Mouse (Mus musculus): Measurements from ENCODE around the gene Arpc3. TPM values are rescaled to one million over a fixed set of nuclear protein-coding genes. Genes with fewer than 3 reads are reported as not detected.
A peak's percentile ranks its signal among the peaks of the same experiment; 100 is the strongest.

Arpc3 gene
- 54.1 and 62.3 TPM in 2 replicates for polyA plus RNA-seq (2014; fragmentation: Nextera tagmentation; extraction: Ambion mirVana)

DNA sequence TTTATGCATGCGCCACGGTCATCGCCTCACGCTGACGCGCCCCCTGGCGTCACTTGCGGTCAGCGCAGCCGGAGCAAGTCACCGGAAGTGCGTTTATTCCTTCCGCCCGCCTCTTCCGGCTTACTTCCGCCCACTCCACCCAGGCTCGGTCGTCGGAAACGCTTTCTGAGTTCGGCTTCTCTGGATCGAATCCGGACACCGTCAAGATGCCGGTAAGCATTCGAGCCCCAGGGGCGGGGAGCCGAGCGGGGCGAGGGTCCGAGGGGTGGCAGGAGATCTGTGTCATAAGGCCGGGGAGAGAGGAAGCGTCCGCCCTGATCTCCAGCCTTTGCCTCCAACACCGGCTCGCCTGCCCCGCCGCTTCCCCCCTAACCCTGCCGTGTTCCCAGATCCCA, at the start of gene Arpc3:
TSS of gene Arpc3 (plus strand) at position 93 of the 395 bp plus-strand sequence.
- Histone ChIP-seq H3K4me3 (ENCODE audit: low read depth, low read length) (peak within 1 kb of the TSS; percentile 82), H3K4me1 (ENCODE audit: control insufficient read depth, insufficient read depth, low read length) (peaks cover 3% of the 10 kb centered on the region; the same call in 1 of the 2 replicates), H3K9me3 (replicated peaks; ENCODE audit: control insufficient read depth, low read length) (no peaks in the 10 kb centered on the region), H3K4me2 (ENCODE audit: low read depth, low read length) (peak within 1 kb of the TSS; percentile 82), H3K27ac (replicated peaks; ENCODE audit: low read depth, low read length) (no peak within 1 kb of the TSS), H3K36me3 (replicated peaks; ENCODE audit: control insufficient read depth, insufficient read depth, low read depth, low read length) (peaks cover 2% of the 10 kb centered on the region), H3K9ac (replicated peaks; ENCODE audit: low read length) (peak within 1 kb of the TSS; percentile 77), H3K27me3 (ENCODE audit: control insufficient read depth, insufficient read depth, low read length) (no peaks in the 10 kb centered on the region)
- peak; percentile 87 for ATAC-seq (replicated peaks; ENCODE audit: insufficient number of reproducible peaks, low FRiP score, low TSS enrichment, low read depth)
- under 1% methylated on average over 39 of the region's 39 CpGs for WGBS
- peak; percentile 92 for DNase-seq (ENCODE audit: low spot score)

DNA sequence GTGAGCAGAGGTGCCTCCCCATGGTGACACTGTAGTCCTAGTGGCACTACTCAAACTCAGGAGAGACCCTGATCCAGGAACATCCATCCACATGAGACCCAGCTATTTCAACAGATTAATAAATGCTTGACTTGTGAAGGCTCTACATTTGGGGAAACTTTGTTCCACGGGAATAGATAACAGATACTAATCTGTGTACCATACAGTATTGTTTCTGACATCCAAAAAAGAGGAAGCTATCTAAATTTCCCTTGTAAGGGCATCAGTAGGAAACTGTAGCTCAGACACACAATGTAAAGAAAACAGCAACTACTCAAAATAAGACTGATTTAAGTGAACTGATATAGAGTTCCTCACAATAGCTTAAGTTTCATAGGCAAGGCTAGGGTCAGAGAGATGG, 48.8 kb upstream of the Arpc3 start:
- ATAC-seq (replicated peaks; ENCODE audit: insufficient number of reproducible peaks, low FRiP score, low TSS enrichment, low read depth) (no peak), DNase-seq (ENCODE audit: low spot score) (no peak)
- WGBS = 85% methylated on average over 1 of the region's 1 CpGs
- H3K4me1 ChIP-seq (ENCODE audit: control insufficient read depth, insufficient read depth, low read length) = no peaks in the 10 kb centered on the region
- H3K27ac ChIP-seq (replicated peaks; ENCODE audit: low read depth, low read length) = no peak overlapping the region
- H3K9ac ChIP-seq (replicated peaks; ENCODE audit: low read length) = no peak overlapping the region
- no peak overlapping the region for H3K4me2 ChIP-seq (ENCODE audit: low read depth, low read length)
- no peaks in the 10 kb centered on the region for H3K36me3 ChIP-seq (replicated peaks; ENCODE audit: control insufficient read depth, insufficient read depth, low read depth, low read length)
- no peak overlapping the region for H3K4me3 ChIP-seq (ENCODE audit: low read depth, low read length)
- H3K9me3 ChIP-seq (replicated peaks; ENCODE audit: control insufficient read depth, low read length) = no peaks in the 10 kb centered on the region
- no peaks in the 10 kb centered on the region for H3K27me3 ChIP-seq (ENCODE audit: control insufficient read depth, insufficient read depth, low read length)

DNA sequence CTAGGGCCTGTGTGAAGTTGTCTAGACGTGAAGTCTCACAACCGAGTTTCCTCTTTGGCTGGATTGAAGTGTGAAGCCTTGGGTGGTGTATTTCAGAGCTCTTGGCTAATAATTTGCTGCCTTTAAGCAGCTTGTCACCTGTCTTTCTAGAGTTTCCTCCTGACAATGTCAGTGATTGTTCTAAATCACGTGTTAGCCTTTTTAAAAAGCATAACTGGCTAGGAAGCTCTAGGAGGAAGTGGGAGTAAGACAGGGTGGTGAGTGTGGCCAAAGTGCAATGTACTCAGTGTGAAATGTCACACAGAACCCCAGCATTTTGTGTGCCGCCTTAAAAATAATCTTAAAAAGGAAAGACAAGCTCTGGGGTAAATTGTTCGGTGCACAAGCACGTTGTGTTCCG, 47.9 kb upstream of the Arpc3 start:
- Histone ChIP-seq H3K4me2 (ENCODE audit: low read depth, low read length) (no peak overlapping the region), H3K4me1 (ENCODE audit: control insufficient read depth, insufficient read depth, low read length) (no peaks in the 10 kb centered on the region), H3K4me3 (ENCODE audit: low read depth, low read length) (no peak overlapping the region), H3K9me3 (replicated peaks; ENCODE audit: control insufficient read depth, low read length) (no peaks in the 10 kb centered on the region), H3K27me3 (ENCODE audit: control insufficient read depth, insufficient read depth, low read length) (no peaks in the 10 kb centered on the region), H3K9ac (replicated peaks; ENCODE audit: low read length) (no peak overlapping the region), H3K27ac (replicated peaks; ENCODE audit: low read depth, low read length) (no peak overlapping the region), H3K36me3 (replicated peaks; ENCODE audit: control insufficient read depth, insufficient read depth, low read depth, low read length) (no peaks in the 10 kb centered on the region)
- DNase-seq (ENCODE audit: low spot score) = no peak
- WGBS = 54% methylated on average over 7 of the region's 7 CpGs
- ATAC-seq (replicated peaks; ENCODE audit: insufficient number of reproducible peaks, low FRiP score, low TSS enrichment, low read depth) = no peak

DNA sequence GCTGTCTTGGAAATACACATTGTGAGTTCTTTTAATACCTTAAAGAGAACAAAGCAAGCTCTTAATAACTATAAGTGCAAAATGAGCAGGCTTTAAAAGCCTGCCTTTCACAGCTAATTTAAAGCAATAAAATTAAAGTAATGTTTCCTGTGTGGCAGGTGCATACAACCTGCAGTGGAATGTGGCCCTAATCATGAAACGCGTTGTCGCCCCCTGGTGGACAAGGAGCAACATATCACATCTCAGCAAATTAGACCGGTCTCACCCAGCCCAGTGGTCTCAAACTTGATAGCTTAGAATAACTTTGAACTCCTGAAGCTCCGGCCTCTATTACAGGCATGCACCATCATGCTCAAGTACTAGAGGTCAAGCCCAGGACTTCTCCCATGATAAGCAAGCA, 47.4 kb upstream of the Arpc3 start:
- Histone ChIP-seq H3K27ac (replicated peaks; ENCODE audit: low read depth, low read length) (no peak overlapping the region), H3K4me3 (ENCODE audit: low read depth, low read length) (no peak overlapping the region), H3K4me2 (ENCODE audit: low read depth, low read length) (no peak overlapping the region), H3K27me3 (ENCODE audit: control insufficient read depth, insufficient read depth, low read length) (no peaks in the 10 kb centered on the region), H3K9ac (replicated peaks; ENCODE audit: low read length) (no peak overlapping the region), H3K36me3 (replicated peaks; ENCODE audit: control insufficient read depth, insufficient read depth, low read depth, low read length) (no peaks in the 10 kb centered on the region), H3K4me1 (ENCODE audit: control insufficient read depth, insufficient read depth, low read length) (no peaks in the 10 kb centered on the region), H3K9me3 (replicated peaks; ENCODE audit: control insufficient read depth, low read length) (no peaks in the 10 kb centered on the region)
- DNase-seq (ENCODE audit: low spot score) (peak; percentile 86), ATAC-seq (replicated peaks; ENCODE audit: insufficient number of reproducible peaks, low FRiP score, low TSS enrichment, low read depth) (no peak)
- WGBS = 14% methylated on average over 5 of the region's 5 CpGs

DNA sequence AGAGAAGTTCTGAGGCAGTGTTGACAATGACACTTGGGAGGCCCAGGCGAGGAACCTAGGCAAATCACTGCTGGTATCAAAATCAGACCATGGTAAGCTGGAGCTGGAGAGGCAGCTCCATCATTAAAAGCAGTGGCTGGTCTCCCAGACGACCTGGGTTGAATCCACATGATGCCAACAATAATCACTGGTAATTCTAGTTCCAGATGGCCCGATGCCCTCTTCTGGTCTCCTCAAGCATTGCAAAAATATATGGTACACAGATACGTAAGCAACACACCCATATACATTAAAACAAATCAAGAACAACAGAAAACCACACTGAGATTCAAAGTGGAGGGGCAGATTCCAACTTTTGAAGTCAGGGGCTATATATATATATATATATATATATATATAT, 45.9 kb upstream of the Arpc3 start:
- Histone ChIP-seq H3K4me2 (ENCODE audit: low read depth, low read length) (no peak overlapping the region), H3K4me1 (ENCODE audit: control insufficient read depth, insufficient read depth, low read length) (no peaks in the 10 kb centered on the region), H3K4me3 (ENCODE audit: low read depth, low read length) (no peak overlapping the region), H3K9ac (replicated peaks; ENCODE audit: low read length) (no peak overlapping the region), H3K36me3 (replicated peaks; ENCODE audit: control insufficient read depth, insufficient read depth, low read depth, low read length) (no peaks in the 10 kb centered on the region; the same call in 1 of the 2 replicates), H3K9me3 (replicated peaks; ENCODE audit: control insufficient read depth, low read length) (no peaks in the 10 kb centered on the region), H3K27me3 (ENCODE audit: control insufficient read depth, insufficient read depth, low read length) (no peaks in the 10 kb centered on the region), H3K27ac (replicated peaks; ENCODE audit: low read depth, low read length) (no peak overlapping the region)
- DNase-seq (ENCODE audit: low spot score) = no peak
- ATAC-seq (replicated peaks; ENCODE audit: insufficient number of reproducible peaks, low FRiP score, low TSS enrichment, low read depth) = no peak
- 73% methylated on average over 4 of the region's 4 CpGs for WGBS

DNA sequence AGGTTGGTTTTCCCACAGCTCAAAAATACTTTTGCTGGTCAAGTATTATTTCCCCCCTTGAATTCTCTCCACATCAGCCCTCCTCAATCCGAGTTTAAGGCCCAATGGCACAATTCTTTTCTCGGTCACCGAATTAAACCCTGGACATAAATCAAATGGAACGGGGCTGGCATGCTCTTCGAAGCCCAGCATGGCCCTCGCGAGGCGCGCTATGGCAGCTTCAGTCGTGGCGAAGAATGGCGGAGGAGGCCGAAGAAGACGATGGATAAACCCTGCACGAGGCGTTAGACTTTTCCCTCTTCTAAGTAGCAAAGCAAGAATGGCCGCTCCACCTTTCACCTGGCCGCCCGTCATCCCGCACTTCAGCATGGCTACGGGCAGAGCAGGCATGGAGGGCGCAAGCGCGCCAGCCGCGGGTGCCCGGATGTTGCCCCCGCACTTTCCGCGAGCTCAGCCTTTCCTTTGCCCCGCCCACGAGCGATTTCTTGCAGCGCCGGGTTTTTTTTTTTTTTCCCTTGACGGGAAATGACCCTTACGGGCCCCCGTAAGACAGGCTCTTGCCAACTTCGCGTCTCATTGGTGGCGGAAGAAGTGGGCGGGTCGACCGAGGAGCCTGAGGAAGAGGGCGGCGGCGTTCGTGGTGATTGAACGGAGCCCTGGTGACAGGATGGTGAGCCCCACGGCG, 37.7 kb upstream of the Arpc3 start, which contains the start of the genes Rad9b and Vps29:
TSS of gene Rad9b (minus strand) at position 427 of the 685 bp plus-strand sequence.
TSS of gene Vps29 (plus strand) at position 563 of the 685 bp plus-strand sequence.
- Histone ChIP-seq H3K36me3 (replicated peaks; ENCODE audit: control insufficient read depth, insufficient read depth, low read depth, low read length) (no peaks in the 10 kb centered on the region; the same call in 1 of the 2 replicates), H3K4me3 (ENCODE audit: low read depth, low read length) (peak within 1 kb of the TSS; percentile 83), H3K27me3 (ENCODE audit: control insufficient read depth, insufficient read depth, low read length) (no peaks in the 10 kb centered on the region), H3K4me2 (ENCODE audit: low read depth, low read length) (peak within 1 kb of the TSS; percentile 78), H3K27ac (replicated peaks; ENCODE audit: low read depth, low read length) (no peak within 1 kb of the TSS), H3K9me3 (replicated peaks; ENCODE audit: control insufficient read depth, low read length) (no peaks in the 10 kb centered on the region), H3K4me1 (ENCODE audit: control insufficient read depth, insufficient read depth, low read length) (no peaks in the 10 kb centered on the region), H3K9ac (replicated peaks; ENCODE audit: low read length) (peak within 1 kb of the TSS; percentile 77)
- DNase-seq (ENCODE audit: low spot score) (peak; percentile 100), ATAC-seq (replicated peaks; ENCODE audit: insufficient number of reproducible peaks, low FRiP score, low TSS enrichment, low read depth) (peak; percentile 89)
- WGBS = 2% methylated on average over 51 of the region's 51 CpGs

DNA sequence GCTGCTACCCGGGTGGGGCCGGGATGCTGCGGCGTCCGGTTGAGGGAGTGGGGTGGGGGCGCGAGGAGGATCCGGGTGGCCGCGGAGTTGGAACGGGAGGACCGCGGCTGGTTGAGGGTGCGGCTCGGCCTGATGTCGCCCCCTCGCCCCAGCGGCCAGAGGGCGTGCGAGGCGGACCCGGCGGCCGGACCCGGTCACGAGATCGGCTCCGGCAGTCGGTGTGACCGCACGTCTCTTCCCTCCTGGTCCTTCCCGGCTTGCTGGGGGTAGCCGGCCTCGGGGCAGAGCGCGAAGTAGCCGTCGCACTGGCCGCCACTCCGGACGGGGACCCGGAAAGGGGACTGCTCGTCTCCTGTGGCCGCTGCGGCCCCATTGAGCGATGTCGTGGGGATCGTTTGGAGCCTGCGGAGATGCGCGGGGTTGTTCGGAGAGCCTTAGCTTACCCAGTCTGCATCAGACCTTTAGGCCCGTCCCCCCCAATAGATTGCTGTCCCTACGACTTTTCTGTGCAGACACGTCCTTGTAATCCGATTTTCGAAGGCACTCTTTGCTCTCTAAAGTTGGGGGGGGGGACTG, 37.1 kb upstream of the Arpc3 start:
- ATAC-seq (replicated peaks; ENCODE audit: insufficient number of reproducible peaks, low FRiP score, low TSS enrichment, low read depth) (peak; percentile 60), DNase-seq (ENCODE audit: low spot score) (no peak)
- Histone ChIP-seq H3K4me1 (ENCODE audit: control insufficient read depth, insufficient read depth, low read length) (no peaks in the 10 kb centered on the region), H3K4me2 (ENCODE audit: low read depth, low read length) (peak overlapping the region; percentile 78), H3K36me3 (replicated peaks; ENCODE audit: control insufficient read depth, insufficient read depth, low read depth, low read length) (no peaks in the 10 kb centered on the region; the same call in 1 of the 2 replicates), H3K9ac (replicated peaks; ENCODE audit: low read length) (peak overlapping the region; percentile 77), H3K4me3 (ENCODE audit: low read depth, low read length) (peak overlapping the region; percentile 83), H3K27ac (replicated peaks; ENCODE audit: low read depth, low read length) (no peak overlapping the region), H3K27me3 (ENCODE audit: control insufficient read depth, insufficient read depth, low read length) (no peaks in the 10 kb centered on the region), H3K9me3 (replicated peaks; ENCODE audit: control insufficient read depth, low read length) (no peaks in the 10 kb centered on the region)
- under 1% methylated on average over 57 of the region's 57 CpGs for WGBS

DNA sequence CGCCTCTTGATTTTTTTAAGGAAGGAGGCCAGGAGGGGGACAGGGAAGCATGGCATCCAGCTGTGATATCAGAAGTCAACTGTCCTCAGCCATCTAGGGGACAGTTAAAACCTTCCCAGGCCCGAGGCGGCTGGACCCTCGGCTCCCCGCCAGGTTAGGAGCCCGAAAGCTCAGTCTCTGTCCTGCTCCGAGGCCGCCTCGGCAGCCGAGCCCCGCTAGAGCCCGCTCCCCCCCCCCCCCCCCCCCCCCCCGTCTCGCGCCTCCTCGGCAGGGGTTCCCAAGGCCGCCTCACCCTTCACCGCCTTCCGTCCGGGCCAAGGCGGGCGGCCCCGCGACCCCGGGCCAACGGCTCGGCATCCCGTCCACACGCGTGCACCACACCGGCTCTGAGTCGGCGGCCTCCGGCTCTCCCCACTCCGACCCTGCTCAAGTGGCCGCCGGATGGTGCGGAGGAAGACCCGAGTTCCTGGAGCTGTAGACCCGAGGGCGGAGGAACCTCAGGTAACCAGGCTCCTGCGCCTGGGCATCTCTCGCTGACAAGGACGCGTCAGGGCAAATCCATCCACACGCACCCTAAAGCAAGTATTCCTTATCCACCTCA, 20.0 kb upstream of the Arpc3 start, which contains the start of gene Gpn3:
TSS of gene Gpn3 (plus strand) at position 286 of the 601 bp plus-strand sequence.
- Histone ChIP-seq H3K27me3 (ENCODE audit: control insufficient read depth, insufficient read depth, low read length) (no peaks in the 10 kb centered on the region), H3K4me2 (ENCODE audit: low read depth, low read length) (peak within 1 kb of the TSS; percentile 76), H3K4me1 (ENCODE audit: control insufficient read depth, insufficient read depth, low read length) (peaks cover 2% of the 10 kb centered on the region; the same call in 1 of the 2 replicates), H3K9ac (replicated peaks; ENCODE audit: low read length) (peak within 1 kb of the TSS; percentile 80), H3K4me3 (ENCODE audit: low read depth, low read length) (peak within 1 kb of the TSS; percentile 59), H3K27ac (replicated peaks; ENCODE audit: low read depth, low read length) (peak within 1 kb of the TSS; percentile 97), H3K36me3 (replicated peaks; ENCODE audit: control insufficient read depth, insufficient read depth, low read depth, low read length) (peaks cover 3% of the 10 kb centered on the region), H3K9me3 (replicated peaks; ENCODE audit: control insufficient read depth, low read length) (no peaks in the 10 kb centered on the region)
- ATAC-seq (replicated peaks; ENCODE audit: insufficient number of reproducible peaks, low FRiP score, low TSS enrichment, low read depth) (peak; percentile 77), DNase-seq (ENCODE audit: low spot score) (peak; percentile 15)
- WGBS = under 1% methylated on average over 40 of the region's 46 CpGs
